Mouse (Mus musculus): ENCODE measurements around the gene Rgl1. TPM values are rescaled to one million over a fixed set of nuclear protein-coding genes. Genes with fewer than 3 reads are reported as not detected.

Rgl1 gene
- 55.6 and 57.7 TPM in 2 replicates for polyA plus RNA-seq (2012; rRNA removed)

DNA sequence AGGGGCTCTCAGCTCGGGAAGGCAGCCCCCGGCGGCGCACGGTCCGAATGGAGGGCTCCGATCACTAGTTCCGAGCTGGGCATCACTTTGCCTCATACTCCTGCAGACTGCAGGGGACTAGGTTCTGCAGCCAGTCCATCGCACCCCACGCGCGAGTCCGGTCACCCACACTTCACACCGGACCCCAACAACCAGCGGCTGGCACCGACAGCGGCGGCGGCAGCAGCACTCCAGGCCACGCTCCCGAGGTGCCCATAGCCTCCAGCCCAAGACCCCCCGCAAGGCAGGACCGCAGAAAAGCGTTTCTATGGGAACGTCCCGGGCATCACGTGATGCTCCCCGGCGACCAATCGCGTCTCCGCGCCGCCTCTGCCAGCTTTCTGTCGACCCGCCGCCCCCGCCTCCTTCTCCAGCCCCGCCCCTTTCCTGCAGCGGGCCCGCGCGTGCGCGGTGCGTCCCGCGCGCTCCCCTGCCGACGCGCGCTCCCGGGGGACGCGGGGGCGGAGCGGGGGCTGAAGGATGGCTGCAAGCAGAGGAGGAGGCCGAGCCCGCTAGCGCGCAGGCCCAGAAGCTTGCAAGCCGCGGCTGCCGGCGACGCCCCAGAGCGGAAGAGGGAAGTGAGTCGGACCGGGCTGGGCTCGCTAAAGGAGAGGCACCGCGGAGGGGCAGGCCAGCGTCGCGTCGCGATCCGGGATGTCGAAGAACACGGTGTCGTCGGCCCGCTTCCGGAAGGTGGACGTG lies at the start of gene Rgl1, which contains the start of gene Arpc5:
TSS of gene Rgl1 (minus strand) at position 320 of the 741 bp plus-strand sequence.
TSS of gene Arpc5 (plus strand) at position 511 of the 741 bp plus-strand sequence.
- H3K4me3 ChIP-seq (ENCODE audit: insufficient read depth, low read length) = peak within 1 kb of the TSS; percentile 94

DNA sequence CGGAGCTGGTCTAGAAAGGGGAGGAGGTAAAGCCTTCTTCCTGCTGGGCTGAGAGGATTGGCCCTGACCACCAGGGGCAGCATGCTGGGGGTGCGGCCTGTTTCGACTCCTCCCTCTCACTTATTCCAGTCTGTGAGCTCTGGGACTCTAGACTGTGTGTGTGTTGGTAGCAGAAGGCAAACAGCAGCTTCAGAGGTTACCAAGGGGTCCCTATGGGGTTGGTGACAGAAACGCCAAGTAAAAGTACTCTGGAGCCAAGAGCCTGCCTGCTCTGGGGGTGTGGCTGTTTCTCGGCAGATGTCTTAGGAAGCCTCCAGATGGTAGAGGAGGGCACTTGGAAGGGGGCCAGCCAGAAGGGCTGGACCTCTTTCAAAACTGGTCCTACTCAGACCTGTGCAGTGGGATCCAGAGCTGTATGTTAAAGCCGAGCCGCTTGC lies 49.1 kb upstream of the Rgl1 start:
- TF ChIP-seq CTCF (IDR thresholded peaks at IDR 0.05; ENCODE audit: extremely low read depth, insufficient read depth, low read length) (peak; percentile 26; the same call in 1 of the 2 replicates), POLR2A (IDR thresholded peaks at IDR 0.05; ENCODE audit: extremely low read depth, insufficient read depth, low read length) (no peak)

More for the DNA sequence above, at the start of gene Rgl1, which contains the start of gene Arpc5:
- Histone ChIP-seq H3K4me1 (ENCODE audit: control insufficient read depth, insufficient read depth, low read length) (peaks cover 5% of the 10 kb centered on the region), H3K27ac (ENCODE audit: insufficient read depth, low read length) (peak within 1 kb of the TSS; percentile 92)
- TF ChIP-seq CTCF (IDR thresholded peaks at IDR 0.05; ENCODE audit: extremely low read depth, insufficient read depth, low read length) = no peak
- TF ChIP-seq POLR2A (IDR thresholded peaks at IDR 0.05; ENCODE audit: extremely low read depth, insufficient read depth, low read length) = peak; percentile 85

DNA sequence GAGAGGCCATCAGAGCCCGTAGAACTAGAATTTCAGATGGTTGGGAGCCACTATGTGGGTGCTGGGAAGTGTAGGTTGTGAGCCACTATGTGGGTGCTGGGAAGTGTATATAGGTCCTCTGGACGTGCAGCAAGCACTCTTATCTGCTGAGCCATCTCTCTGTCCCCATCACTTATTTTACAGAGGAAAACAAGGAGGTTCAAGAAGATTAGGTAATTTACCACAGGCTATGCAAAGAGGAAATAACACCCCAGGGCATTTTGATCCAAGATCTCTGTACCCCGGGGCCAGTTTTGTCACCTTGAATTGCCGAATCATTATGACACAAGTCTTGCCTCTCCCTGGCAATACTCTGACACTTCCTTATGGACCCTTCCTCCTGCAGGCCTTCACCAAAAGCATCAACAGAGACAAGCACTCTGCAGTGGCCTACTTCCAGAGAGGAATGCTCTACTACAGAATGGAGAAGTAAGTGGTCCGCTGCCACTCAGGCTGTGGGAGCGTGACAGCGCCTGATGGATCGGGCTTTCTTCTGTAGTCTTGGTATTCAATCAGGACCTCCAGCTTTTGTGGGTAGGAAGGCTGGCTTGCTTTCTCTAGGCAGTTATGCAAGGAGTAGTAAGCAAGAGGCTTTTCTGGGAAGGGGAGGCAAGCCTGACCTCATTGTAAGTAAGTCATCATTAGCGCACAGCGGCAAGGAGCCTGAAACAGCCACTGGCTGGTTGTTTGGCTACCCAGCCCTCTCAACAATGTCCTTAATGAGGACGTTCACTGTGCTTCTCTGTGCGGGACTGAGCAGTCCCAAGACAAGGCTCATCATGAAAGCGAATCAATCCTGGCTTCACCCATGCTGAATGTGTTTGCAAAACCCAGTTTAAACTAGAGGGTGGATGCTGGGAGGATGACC lies 44.6 kb upstream of the Rgl1 start:
- Histone ChIP-seq H3K4me3 (ENCODE audit: insufficient read depth, low read length) (no peak overlapping the region), H3K4me1 (ENCODE audit: control insufficient read depth, insufficient read depth, low read length) (peaks cover 6% of the 10 kb centered on the region; the same call in 1 of the 2 replicates), H3K27ac (ENCODE audit: insufficient read depth, low read length) (no peak overlapping the region)
- TF ChIP-seq CTCF (IDR thresholded peaks at IDR 0.05; ENCODE audit: extremely low read depth, insufficient read depth, low read length) = no peak
- TF ChIP-seq POLR2A (IDR thresholded peaks at IDR 0.05; ENCODE audit: extremely low read depth, insufficient read depth, low read length) = no peak

More for the DNA sequence above, 49.1 kb upstream of the Rgl1 start:
- H3K4me3 ChIP-seq (ENCODE audit: insufficient read depth, low read length) = no peak overlapping the region
- peaks cover 5% of the 10 kb centered on the region; the same call in 1 of the 2 replicates for H3K4me1 ChIP-seq (ENCODE audit: control insufficient read depth, insufficient read depth, low read length)
- no peak overlapping the region for H3K27ac ChIP-seq (ENCODE audit: insufficient read depth, low read length)

DNA sequence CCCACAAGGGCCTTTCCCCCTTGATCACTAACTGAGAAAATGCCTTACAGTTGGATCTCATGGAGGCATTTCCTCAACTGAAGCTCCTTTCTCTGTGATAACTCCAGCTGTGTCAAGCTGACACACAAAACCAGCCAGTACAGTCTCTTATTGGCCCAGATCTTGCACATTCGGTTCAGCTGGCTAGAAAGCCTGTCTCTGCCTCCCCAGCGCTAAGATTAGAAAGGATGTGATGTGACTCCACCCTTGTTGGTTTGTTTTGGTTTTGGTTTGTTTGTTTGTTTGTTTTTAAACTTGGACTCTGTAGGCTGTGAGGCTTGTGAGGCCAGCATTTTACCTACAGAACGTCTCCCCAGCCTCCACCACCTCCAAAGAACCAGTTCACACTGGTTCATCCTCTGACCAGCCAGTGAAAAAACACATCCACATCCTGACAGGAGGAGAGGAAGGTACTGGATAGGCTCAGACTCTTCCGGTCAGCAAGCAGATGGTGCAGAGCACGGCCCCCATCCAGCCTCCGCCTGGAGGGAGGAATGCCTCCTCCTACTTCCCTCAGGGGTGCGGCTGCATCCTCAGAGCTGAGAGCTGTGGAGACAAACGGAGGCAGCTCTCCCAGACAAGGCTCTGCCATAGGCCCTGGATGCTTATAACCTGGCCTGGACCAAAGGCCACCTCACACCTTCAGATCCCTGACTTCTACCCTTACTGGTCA lies 43.5 kb upstream of the Rgl1 start:
- Histone ChIP-seq H3K4me3 (ENCODE audit: insufficient read depth, low read length) (no peak overlapping the region), H3K27ac (ENCODE audit: insufficient read depth, low read length) (no peak overlapping the region), H3K4me1 (ENCODE audit: control insufficient read depth, insufficient read depth, low read length) (peaks cover 5% of the 10 kb centered on the region; the same call in 1 of the 2 replicates)
- TF ChIP-seq POLR2A (IDR thresholded peaks at IDR 0.05; ENCODE audit: extremely low read depth, insufficient read depth, low read length) (no peak), CTCF (IDR thresholded peaks at IDR 0.05; ENCODE audit: extremely low read depth, insufficient read depth, low read length) (no peak)

DNA sequence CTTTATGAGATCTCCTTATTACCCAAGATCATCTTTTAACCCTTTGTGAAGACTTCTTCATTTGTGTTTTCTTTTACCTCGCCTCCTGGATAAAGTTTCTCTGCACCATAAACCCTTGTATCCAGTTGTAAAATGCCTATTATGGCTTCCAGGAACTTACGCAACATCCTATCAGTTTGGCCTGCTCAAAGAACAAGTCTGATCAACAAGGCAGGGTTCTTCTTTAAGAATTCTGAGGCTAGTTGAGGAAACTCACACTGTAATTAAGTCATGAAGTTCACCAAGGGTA lies 42.2 kb upstream of the Rgl1 start:
- H3K4me3 ChIP-seq (ENCODE audit: insufficient read depth, low read length) = no peak overlapping the region
- no peak overlapping the region for H3K27ac ChIP-seq (ENCODE audit: insufficient read depth, low read length)
- H3K4me1 ChIP-seq (ENCODE audit: control insufficient read depth, insufficient read depth, low read length) = peaks cover 5% of the 10 kb centered on the region; the same call in 1 of the 2 replicates
- no peak for TF ChIP-seq POLR2A (IDR thresholded peaks at IDR 0.05; ENCODE audit: extremely low read depth, insufficient read depth, low read length)
- no peak for TF ChIP-seq CTCF (IDR thresholded peaks at IDR 0.05; ENCODE audit: extremely low read depth, insufficient read depth, low read length)

DNA sequence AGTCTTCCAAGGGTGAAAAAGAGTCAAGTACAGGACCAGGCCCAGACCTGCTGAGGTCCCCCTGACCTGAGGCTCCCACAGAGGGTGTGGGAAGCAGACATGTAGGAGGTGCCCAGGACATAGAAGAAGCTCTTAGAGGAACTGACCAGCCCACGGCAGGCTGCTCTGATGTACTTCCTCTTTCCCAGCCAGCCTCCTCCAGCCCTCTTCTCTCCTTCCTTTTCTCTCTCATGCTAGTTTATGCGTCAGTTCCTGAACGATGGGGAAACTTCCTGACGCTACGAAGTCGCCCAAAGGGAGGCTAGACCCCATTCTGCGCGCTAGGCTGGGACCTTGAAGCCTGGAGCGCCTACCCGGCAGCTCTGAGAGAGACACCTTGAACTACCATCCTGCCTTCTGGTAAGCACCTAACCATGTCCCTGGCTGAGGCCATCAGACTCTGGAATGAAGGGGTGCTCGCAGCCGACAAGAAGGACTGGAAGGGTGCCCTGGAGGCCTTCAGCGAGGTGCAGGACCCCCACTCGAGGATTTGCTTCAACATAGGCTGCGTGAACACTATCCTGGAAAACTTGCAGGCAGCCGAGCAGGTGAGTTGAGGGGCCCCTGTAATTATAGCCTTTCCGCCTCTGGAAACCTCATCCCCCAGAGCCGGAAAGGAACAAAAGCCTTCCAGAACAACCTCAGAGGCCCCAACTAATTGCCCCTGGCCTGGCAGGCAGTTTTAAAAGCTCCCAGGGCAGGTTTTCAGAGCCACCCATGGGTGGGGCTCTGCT lies 41.7 kb upstream of the Rgl1 start:
- peaks cover 5% of the 10 kb centered on the region; the same call in 1 of the 2 replicates for H3K4me1 ChIP-seq (ENCODE audit: control insufficient read depth, insufficient read depth, low read length)
- no peak overlapping the region for H3K27ac ChIP-seq (ENCODE audit: insufficient read depth, low read length)
- H3K4me3 ChIP-seq (ENCODE audit: insufficient read depth, low read length) = no peak overlapping the region
- TF ChIP-seq POLR2A (IDR thresholded peaks at IDR 0.05; ENCODE audit: extremely low read depth, insufficient read depth, low read length) = no peak
- no peak for TF ChIP-seq CTCF (IDR thresholded peaks at IDR 0.05; ENCODE audit: extremely low read depth, insufficient read depth, low read length)

DNA sequence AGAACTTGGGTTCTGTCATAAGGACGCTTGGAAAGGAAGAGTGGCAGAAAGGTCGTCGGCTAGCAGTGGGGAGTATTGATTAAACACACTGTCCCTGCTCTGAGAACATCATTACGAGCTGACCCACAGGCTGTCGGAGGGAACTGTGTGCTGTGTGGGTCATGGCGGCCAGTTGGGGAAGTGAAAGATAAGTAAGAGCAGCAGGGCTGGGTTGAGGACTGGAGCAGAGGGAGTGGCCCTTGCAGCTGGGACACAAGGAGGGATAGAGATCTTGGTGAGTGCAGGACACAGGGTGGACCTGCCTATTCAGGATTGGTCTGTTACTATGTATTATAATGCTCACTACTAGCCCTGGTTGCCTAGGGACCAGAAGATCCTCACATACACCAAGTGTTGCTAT lies 38.8 kb upstream of the Rgl1 start:
- TF ChIP-seq POLR2A (IDR thresholded peaks at IDR 0.05; ENCODE audit: extremely low read depth, insufficient read depth, low read length) (no peak), CTCF (IDR thresholded peaks at IDR 0.05; ENCODE audit: extremely low read depth, insufficient read depth, low read length) (no peak)

DNA sequence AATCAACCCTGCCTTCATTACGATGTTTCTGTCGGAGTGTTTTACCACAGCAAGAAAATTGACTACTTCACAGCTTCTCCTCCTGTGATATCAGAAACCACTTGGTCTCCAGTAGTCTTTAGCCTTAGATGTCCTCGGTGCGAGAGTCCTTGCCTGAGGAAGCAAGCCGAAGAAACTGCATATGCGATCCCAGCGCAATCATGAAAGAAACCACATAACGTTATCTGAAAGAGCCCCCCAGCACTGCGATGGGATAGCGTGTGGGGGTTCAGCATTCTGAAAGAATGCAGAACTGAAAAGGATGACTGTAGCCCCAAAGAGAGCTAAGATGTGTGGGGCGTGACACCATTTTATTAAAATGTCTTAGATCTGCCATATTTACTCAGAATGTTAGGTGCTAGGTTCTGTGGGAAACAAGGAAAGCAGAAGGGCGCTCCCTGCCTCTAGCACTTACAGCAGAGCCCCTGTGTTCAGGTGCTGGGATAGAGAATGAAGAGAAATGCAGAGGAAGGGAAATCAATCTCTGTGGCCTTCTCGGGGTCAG lies 34.6 kb upstream of the Rgl1 start:
- H3K4me1 ChIP-seq (ENCODE audit: control insufficient read depth, insufficient read depth, low read length) = peaks cover 5% of the 10 kb centered on the region; the same call in 1 of the 2 replicates
- no peak overlapping the region for H3K27ac ChIP-seq (ENCODE audit: insufficient read depth, low read length)
- TF ChIP-seq CTCF (IDR thresholded peaks at IDR 0.05; ENCODE audit: extremely low read depth, insufficient read depth, low read length) = no peak
- TF ChIP-seq POLR2A (IDR thresholded peaks at IDR 0.05; ENCODE audit: extremely low read depth, insufficient read depth, low read length) = no peak
- no peak overlapping the region for H3K4me3 ChIP-seq (ENCODE audit: insufficient read depth, low read length)

More for the DNA sequence above, 38.8 kb upstream of the Rgl1 start:
- Histone ChIP-seq H3K4me3 (ENCODE audit: insufficient read depth, low read length) (no peak overlapping the region), H3K4me1 (ENCODE audit: control insufficient read depth, insufficient read depth, low read length) (peaks cover 8% of the 10 kb centered on the region), H3K27ac (ENCODE audit: insufficient read depth, low read length) (no peak overlapping the region)
